Mouse (Mus musculus): ENCODE data around the gene Ginm1. TPM values are rescaled to one million over a fixed set of nuclear protein-coding genes. Genes with fewer than 3 reads are reported as not detected.
A peak's percentile ranks its signal among the peaks of the same experiment; 100 is the strongest.

The Ginm1 gene
- polyA plus RNA-seq, 1 experiment from 2014 or later, result 74.3 TPM

- Histone ChIP-seq H3K4me2 (no peak overlapping the region), H3K36me3 (ENCODE audit: control insufficient read depth, insufficient read depth, low read length) (peaks cover 11% of the 10 kb centered on the region), H3K9ac (ENCODE audit: low read depth, low read length) (no peak overlapping the region), H3K4me1 (ENCODE audit: control insufficient read depth, insufficient read depth, low read length) (no peaks in the 10 kb centered on the region), H3K27ac (ENCODE audit: low read depth, low read length) (no peak overlapping the region), H3K27me3 (ENCODE audit: control insufficient read depth, insufficient read depth, low read length) (no peaks in the 10 kb centered on the region), H3K4me3 (ENCODE audit: low read depth, low read length) (no peak overlapping the region), H3K9me3 (replicated peaks; ENCODE audit: control insufficient read depth, low read length) (no peaks in the 10 kb centered on the region)
- 49% methylated on average over 2 of the region's 2 CpGs for WGBS (ENCODE audit: insufficient replicate concordance)
- no peak for ATAC-seq (replicated peaks; ENCODE audit: insufficient number of reproducible peaks, low FRiP score, low TSS enrichment)
Measured at GRCm38 (mm10) chr10:7787319-7787718, 5.3 kb downstream of the Ginm1 start.

- no peak for ATAC-seq (replicated peaks; ENCODE audit: insufficient number of reproducible peaks, low FRiP score, low TSS enrichment)
- Histone ChIP-seq H3K9me3 (replicated peaks; ENCODE audit: control insufficient read depth, low read length) (no peaks in the 10 kb centered on the region), H3K27ac (ENCODE audit: low read depth, low read length) (no peak overlapping the region), H3K36me3 (ENCODE audit: control insufficient read depth, insufficient read depth, low read length) (no peaks in the 10 kb centered on the region), H3K9ac (ENCODE audit: low read depth, low read length) (0 out of 2 replicates have a peak overlapping the region, but pooled peaks have one; percentile 43), H3K4me2 (peak overlapping the region; percentile 74), H3K4me1 (ENCODE audit: control insufficient read depth, insufficient read depth, low read length) (no peaks in the 10 kb centered on the region), H3K27me3 (ENCODE audit: control insufficient read depth, insufficient read depth, low read length) (no peaks in the 10 kb centered on the region), H3K4me3 (ENCODE audit: low read depth, low read length) (peak overlapping the region; percentile 93)
- 49% methylated on average over 3 of the region's 3 CpGs for WGBS (ENCODE audit: insufficient replicate concordance)
Measured at GRCm38 (mm10) chr10:7781214-7781613, 11.4 kb downstream of the Ginm1 start.

- peak; percentile 97 for ATAC-seq (replicated peaks; ENCODE audit: insufficient number of reproducible peaks, low FRiP score, low TSS enrichment)
- H3K9ac ChIP-seq (ENCODE audit: low read depth, low read length), result peak overlapping the region; percentile 85
Measured at GRCm38 (mm10) chr10:7780238-7781176, 12.1 kb downstream of the Ginm1 start.

GRCm38 (mm10) chr10:7779751-7780237, 12.8 kb downstream of the Ginm1 start:
- 19% methylated on average over 7 of the region's 7 CpGs for WGBS (ENCODE audit: insufficient replicate concordance)
- peaks cover 3% of the 10 kb centered on the region for H3K36me3 ChIP-seq (ENCODE audit: control insufficient read depth, insufficient read depth, low read length)
- no peaks in the 10 kb centered on the region for H3K27me3 ChIP-seq (ENCODE audit: control insufficient read depth, insufficient read depth, low read length)
- H3K9me3 ChIP-seq (replicated peaks; ENCODE audit: control insufficient read depth, low read length), result no peaks in the 10 kb centered on the region
- no peaks in the 10 kb centered on the region for H3K4me1 ChIP-seq (ENCODE audit: control insufficient read depth, insufficient read depth, low read length)
- peak overlapping the region; percentile 93 for H3K4me3 ChIP-seq (ENCODE audit: low read depth, low read length)
- H3K27ac ChIP-seq (ENCODE audit: low read depth, low read length), result no peak overlapping the region
- peak overlapping the region; percentile 85 for H3K9ac ChIP-seq (ENCODE audit: low read depth, low read length)
- peak overlapping the region; percentile 74 for H3K4me2 ChIP-seq
- no peak for ATAC-seq (replicated peaks; ENCODE audit: insufficient number of reproducible peaks, low FRiP score, low TSS enrichment)

More at GRCm38 (mm10) chr10:7780238-7781176, 12.1 kb downstream of the Ginm1 start:
- Histone ChIP-seq H3K4me2 (peak overlapping the region; percentile 74), H3K4me1 (ENCODE audit: control insufficient read depth, insufficient read depth, low read length) (no peaks in the 10 kb centered on the region), H3K27ac (ENCODE audit: low read depth, low read length) (peak overlapping the region; percentile 58), H3K9me3 (replicated peaks; ENCODE audit: control insufficient read depth, low read length) (no peaks in the 10 kb centered on the region), H3K36me3 (ENCODE audit: control insufficient read depth, insufficient read depth, low read length) (no peaks in the 10 kb centered on the region), H3K4me3 (ENCODE audit: low read depth, low read length) (peak overlapping the region; percentile 93), H3K27me3 (ENCODE audit: control insufficient read depth, insufficient read depth, low read length) (no peaks in the 10 kb centered on the region)
- under 1% methylated on average over 45 of the region's 77 CpGs for WGBS (ENCODE audit: insufficient replicate concordance)

- Histone ChIP-seq H3K9ac (ENCODE audit: low read depth, low read length) (no peak overlapping the region), H3K4me1 (ENCODE audit: control insufficient read depth, insufficient read depth, low read length) (no peaks in the 10 kb centered on the region), H3K9me3 (replicated peaks; ENCODE audit: control insufficient read depth, low read length) (no peaks in the 10 kb centered on the region), H3K4me2 (no peak overlapping the region), H3K4me3 (ENCODE audit: low read depth, low read length) (no peak overlapping the region), H3K27ac (ENCODE audit: low read depth, low read length) (no peak overlapping the region), H3K27me3 (ENCODE audit: control insufficient read depth, insufficient read depth, low read length) (no peaks in the 10 kb centered on the region), H3K36me3 (ENCODE audit: control insufficient read depth, insufficient read depth, low read length) (peaks cover 9% of the 10 kb centered on the region)
- ATAC-seq (replicated peaks; ENCODE audit: insufficient number of reproducible peaks, low FRiP score, low TSS enrichment), result no peak
- 88% methylated on average over 3 of the region's 3 CpGs for WGBS (ENCODE audit: insufficient replicate concordance)
Measured at GRCm38 (mm10) chr10:7778361-7778760, 14.3 kb downstream of the Ginm1 start.

GRCm38 (mm10) chr10:7775421-7775820, 17.2 kb downstream of the Ginm1 start:
- no peaks in the 10 kb centered on the region for H3K9me3 ChIP-seq (replicated peaks; ENCODE audit: control insufficient read depth, low read length)
- no peak overlapping the region for H3K4me3 ChIP-seq (ENCODE audit: low read depth, low read length)
- H3K36me3 ChIP-seq (ENCODE audit: control insufficient read depth, insufficient read depth, low read length), result peaks cover 15% of the 10 kb centered on the region
- no peak overlapping the region for H3K9ac ChIP-seq (ENCODE audit: low read depth, low read length)
- no peak for ATAC-seq (replicated peaks; ENCODE audit: insufficient number of reproducible peaks, low FRiP score, low TSS enrichment)
- H3K4me1 ChIP-seq (ENCODE audit: control insufficient read depth, insufficient read depth, low read length), result no peaks in the 10 kb centered on the region
- WGBS (ENCODE audit: insufficient replicate concordance), result 91% methylated on average over 8 of the region's 8 CpGs
- H3K4me2 ChIP-seq, result no peak overlapping the region
- H3K27me3 ChIP-seq (ENCODE audit: control insufficient read depth, insufficient read depth, low read length), result no peaks in the 10 kb centered on the region
- no peak overlapping the region for H3K27ac ChIP-seq (ENCODE audit: low read depth, low read length)

- Histone ChIP-seq H3K9ac (ENCODE audit: low read depth, low read length) (no peak overlapping the region), H3K27ac (ENCODE audit: low read depth, low read length) (no peak overlapping the region), H3K4me2 (no peak overlapping the region), H3K4me1 (ENCODE audit: control insufficient read depth, insufficient read depth, low read length) (no peaks in the 10 kb centered on the region), H3K9me3 (replicated peaks; ENCODE audit: control insufficient read depth, low read length) (no peaks in the 10 kb centered on the region), H3K36me3 (ENCODE audit: control insufficient read depth, insufficient read depth, low read length) (peaks cover 21% of the 10 kb centered on the region), H3K27me3 (ENCODE audit: control insufficient read depth, insufficient read depth, low read length) (no peaks in the 10 kb centered on the region), H3K4me3 (ENCODE audit: low read depth, low read length) (no peak overlapping the region)
- no peak for ATAC-seq (replicated peaks; ENCODE audit: insufficient number of reproducible peaks, low FRiP score, low TSS enrichment)
- 86% methylated on average over 1 of the region's 1 CpGs for WGBS (ENCODE audit: insufficient replicate concordance)
Measured at GRCm38 (mm10) chr10:7772769-7773168, 19.9 kb downstream of the Ginm1 start.

- Histone ChIP-seq H3K9me3 (replicated peaks; ENCODE audit: control insufficient read depth, low read length) (no peaks in the 10 kb centered on the region), H3K4me3 (ENCODE audit: low read depth, low read length) (no peak overlapping the region), H3K36me3 (ENCODE audit: control insufficient read depth, insufficient read depth, low read length) (peaks cover 21% of the 10 kb centered on the region), H3K4me2 (no peak overlapping the region), H3K4me1 (ENCODE audit: control insufficient read depth, insufficient read depth, low read length) (no peaks in the 10 kb centered on the region), H3K9ac (ENCODE audit: low read depth, low read length) (no peak overlapping the region), H3K27ac (ENCODE audit: low read depth, low read length) (no peak overlapping the region), H3K27me3 (ENCODE audit: control insufficient read depth, insufficient read depth, low read length) (no peaks in the 10 kb centered on the region)
- no peak for ATAC-seq (replicated peaks; ENCODE audit: insufficient number of reproducible peaks, low FRiP score, low TSS enrichment)
- 94% methylated on average over 4 of the region's 4 CpGs for WGBS (ENCODE audit: insufficient replicate concordance)
Measured at GRCm38 (mm10) chr10:7772346-7772745, 20.3 kb downstream of the Ginm1 start.
